Mouse (Mus musculus) ovary, postnatal 36 days (tissue): ENCODE results near the gene Olfr222.
"Not testable (repeated sequence)": the region's sequence is repeated elsewhere in the genome, so short reads cannot be mapped to it uniquely, and the experiment has no call there.

ENCODE experiments used
- DNase-seq: peaks from one replicate; pipeline ENCODE4 v3.0.0; 2022; ENCODE audit warnings: low spot score, mixed read lengths

Olfr222 gene

DNA sequence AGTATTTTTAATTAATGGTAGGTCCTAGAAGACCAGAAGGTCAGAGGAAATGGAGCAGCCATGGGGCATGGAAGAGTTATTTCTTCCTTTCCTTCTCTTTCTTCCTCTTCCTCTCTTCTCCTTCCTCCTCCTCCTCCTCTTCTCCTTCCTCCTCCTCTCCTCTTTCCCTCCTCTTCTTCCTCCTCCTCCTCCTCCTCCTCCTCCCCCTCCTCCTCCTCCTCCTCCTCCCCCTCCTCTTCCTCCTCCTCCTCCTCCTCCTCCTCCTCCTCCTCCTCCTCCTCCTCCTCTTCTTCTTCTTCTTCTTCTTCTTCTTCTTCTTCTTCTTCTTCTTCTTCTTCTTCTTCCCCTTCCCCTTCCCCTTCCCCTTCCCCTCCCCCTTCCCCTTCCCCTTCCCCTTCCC, at the start of gene Olfr222:
Gene Olfr222 (minus strand): TSS at position 101 of the 400 bp plus-strand sequence.
- not testable (repeated sequence) for DNase-seq

DNA sequence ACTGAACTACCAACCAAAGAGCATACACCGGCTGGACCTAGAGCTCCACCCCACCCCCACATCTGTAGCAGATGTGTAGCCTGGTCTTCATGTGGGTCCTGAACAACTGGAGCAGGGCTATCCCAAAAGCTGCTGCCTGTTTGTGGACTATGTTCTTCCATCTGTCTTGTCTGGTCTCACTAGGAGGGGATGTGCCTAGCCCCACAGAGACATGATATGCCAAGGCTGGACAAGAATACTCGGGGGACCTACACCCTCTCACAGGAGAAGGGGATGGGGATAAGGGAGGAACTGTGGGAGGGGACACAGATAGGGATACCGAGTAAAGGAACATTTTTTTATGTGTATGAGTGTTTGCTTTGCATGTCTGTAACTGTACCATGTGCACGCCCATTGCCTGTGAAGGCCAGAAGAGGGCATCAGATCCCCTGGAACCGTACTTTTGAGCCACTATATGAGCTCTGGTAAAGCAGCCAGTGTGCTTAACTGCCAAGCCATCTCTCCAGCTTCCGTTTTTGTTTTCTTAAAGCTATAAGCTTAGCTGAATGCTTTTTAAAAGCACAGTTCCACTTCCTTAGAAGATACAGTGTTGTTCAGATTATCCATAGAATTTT, 48.1 kb upstream of the Olfr222 start:
- DNase-seq = peak; percentile 54

DNA sequence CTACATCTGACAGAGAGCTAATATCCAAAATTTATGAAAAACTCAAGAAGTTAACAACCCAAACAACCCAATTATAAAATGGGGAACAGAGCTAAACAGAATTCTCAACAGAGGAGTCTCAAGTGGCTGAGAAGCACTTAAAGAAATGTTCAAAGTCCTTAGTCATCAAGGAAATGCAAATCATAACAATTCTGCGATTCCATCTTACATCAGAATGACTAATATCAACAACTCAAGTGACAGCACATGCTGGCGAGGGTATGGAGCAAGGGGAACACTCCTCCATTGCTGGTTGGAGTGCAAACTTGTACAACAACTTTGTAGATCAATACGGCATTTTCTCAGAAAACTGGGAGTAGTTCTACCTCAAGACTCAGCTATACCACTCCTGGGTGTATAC, 46.2 kb upstream of the Olfr222 start:
- no peak for DNase-seq

DNA sequence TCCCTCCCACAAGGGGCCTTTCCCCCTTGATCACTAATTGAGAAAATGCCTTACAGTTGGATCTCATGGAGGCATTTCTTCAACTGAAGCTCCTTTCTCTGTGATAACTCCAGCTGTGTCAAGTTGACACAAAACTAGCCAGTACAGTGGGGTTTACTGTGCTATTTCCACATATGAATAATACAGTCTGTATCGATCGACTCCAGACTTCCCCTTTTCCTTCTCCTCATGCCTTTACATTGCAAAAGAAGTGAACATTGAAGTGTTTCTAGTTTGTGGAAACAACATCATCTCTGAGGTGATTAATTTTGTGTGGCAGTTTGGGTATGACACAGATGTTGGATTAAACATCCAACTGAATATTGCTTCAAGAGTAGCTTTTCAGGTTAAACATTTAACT, 41.0 kb upstream of the Olfr222 start:
- DNase-seq = not testable (repeated sequence)

DNA sequence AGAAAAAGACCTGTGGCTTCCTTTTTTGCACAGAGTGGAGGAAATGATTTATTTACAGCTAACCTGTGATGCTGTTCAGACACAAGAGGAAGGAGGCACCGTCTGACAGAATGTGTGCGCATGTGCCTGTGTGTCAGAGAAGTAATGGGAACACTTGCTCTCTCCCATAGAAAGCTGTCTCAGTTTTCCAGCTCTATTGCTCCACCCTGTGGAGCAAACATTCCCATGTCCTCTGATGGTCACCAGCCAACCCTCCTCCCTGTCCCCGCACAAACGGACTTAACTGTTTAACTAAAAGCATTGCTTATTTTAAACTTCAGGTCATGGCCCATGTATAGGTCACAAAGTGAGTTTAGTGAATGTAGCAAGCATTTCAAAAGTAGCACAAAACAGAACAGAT, 38.1 kb upstream of the Olfr222 start:
- DNase-seq = peak; percentile 29

DNA sequence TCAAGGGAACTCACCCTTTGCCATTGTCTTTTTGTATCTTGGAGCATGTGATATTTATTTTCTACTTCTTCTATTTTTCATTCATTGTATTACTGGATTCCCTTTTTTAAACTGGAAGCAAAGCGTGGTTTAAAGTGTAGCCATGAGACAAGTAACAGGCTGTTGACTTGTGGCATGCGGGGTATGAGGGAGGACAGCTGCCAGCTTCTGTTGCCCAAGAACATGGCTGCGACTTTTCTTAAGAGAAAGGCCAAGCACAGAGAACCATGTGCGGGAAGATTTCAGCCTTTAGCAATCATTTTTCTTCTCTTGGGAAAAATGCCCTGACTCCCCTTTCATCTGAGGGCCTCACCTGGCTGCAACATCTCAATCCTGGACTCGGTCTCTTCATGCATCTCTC, 35.6 kb upstream of the Olfr222 start:
- no peak for DNase-seq

DNA sequence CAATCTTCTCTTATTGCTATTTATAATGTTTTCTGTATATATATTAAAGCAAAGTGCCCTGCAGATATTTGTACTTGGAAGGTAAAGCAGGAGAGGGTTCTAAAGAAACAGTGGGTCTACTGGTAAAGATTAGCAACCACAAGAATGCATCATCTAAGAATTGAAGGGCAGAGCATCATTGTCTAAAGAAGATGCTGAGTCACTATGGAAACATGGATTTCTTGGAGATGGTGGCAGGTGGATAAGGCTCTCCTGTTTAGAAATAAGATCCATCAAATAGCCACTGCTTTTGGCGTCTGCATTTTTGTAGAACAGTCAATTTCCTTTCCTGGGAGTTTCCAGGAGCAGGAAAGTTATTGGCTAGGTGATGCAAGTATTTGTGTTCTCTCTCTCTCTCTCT, 26.3 kb upstream of the Olfr222 start:
- DNase-seq = no peak

DNA sequence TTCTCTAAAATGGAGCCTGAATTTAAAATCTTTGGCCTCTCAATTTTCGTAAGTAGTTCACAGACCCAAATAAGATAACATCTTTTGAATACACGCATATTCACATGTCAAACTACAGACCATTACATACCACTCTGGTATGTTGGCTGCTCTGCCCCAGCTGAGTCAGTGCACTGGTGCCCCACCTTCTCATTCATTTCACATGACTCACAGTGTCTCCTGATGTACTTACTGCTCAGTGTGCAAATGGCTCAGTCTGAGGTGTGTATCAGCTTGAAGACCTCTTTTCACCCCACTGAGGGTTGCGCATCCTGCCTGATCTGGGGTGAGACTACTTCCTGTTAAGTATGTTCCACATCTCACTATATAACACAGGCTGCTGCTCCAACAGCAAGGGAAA, 24.8 kb upstream of the Olfr222 start:
- no peak for DNase-seq

DNA sequence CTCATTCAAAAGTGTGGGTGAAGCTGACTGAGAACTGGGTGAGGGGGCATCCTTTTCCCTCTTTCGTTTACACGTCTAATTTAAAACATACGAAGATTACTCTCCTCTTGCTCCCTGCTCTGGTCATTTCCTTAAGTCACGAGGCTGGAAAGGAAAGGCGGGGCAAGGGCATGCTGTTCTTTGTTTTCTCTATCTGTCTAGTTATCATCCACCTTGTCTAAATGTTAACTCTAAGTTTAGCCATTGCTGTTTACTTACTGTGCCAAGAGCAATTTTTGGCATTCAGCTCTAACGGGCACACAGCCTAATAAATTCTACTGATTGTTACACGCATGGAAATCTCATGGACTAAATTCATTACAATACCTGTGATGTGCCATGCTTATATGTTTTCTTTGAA, 23.2 kb upstream of the Olfr222 start:
- no peak for DNase-seq

DNA sequence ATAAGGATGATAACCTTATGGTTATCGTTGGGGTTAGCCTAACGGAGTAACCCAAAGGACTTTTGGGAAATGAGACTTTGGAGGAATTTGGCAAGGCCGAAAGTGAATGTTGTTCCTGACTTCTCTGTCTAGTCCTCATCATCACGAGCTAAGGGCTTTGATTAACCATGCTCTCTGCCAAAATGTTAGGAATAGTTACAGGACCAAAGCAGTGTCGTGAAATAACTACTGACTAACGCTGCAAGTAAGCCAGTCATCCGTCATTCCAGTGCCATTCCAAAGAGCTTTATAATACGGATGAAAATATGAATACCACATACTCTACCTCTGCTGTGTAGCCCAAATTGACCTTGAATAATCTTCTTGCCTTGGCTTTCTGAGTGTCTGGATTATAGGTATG, 20.9 kb upstream of the Olfr222 start:
- no peak for DNase-seq

DNA sequence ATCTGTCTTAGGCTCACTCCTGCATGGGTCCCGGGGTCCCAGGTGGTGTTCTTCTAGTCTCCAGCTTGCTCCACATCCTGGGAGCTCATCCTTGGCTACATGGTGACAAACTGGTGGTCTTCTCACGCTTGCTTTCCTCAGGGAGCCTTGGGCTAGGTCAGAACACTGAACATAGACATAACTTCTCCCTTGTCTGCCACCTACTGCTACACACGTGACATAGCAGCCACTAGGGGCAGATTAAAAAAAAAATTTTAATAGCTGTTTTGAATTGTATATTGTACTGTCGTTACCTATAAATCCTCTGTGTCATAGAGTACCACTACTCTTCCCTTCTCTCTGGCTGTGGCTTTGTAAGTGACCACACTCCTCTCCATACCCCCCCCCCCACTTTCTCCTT, 20.1 kb upstream of the Olfr222 start:
- no peak for DNase-seq

DNA sequence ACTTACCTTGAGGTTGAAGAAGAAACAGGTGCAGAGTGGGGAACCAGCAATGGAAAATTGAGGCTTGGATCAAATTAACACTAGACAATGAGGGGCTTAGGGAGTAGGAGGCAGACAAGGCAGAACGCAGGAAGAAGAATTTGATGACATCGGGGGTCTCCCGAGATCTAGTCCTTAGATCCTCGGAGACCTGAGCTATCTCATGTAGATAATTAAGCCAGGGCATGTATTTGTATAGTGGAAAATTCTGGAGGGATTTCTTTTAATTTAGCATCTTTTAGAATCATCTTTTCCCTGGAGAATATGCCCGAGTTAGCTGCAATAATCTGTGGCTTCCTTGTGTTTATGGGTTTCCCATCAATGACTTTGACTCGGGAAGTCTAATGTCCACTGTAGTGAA, 17.2 kb upstream of the Olfr222 start, which contains the start of gene Olfr223:
Gene Olfr223 (minus strand): TSS at position 101 of the 400 bp plus-strand sequence.
- DNase-seq = no peak

DNA sequence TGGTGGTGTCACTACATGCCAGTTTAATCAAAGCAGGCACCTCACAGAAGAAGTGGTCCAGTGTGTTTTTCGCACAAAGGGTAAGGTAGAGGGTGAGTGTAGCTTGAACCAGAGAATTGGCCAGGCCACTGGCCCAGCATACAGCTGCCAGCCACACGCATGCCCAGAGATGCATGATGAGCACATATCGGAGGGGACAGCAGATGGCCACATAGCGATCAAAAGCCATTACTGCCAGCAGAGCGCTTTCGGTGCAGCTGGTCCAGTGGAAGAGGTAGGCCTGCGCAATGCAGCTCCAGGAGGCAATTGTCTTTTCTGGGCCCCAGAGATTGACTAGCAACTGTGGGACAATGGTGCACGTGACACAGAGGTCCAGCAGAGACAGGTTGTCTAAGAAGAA, 13.5 kb upstream of the Olfr222 start:
- no peak for DNase-seq

DNA sequence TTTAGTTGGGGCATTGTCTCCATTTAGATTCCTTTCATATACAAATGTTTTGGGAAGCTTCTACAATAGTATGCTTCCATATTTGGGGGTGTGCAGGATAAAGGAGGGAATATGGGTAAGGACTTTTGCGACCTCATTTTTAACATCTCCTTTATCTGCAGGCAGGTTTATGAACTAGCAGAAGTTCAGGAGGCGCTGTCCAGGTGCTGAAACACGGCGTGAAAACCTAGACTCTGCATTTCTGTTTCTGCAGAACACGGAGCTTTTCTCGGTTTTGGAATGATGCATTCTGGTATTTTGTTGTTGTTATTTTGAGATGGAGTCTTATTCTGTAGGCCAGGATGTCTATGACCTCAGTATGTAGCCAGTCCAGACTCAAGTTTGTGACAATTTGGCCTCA, 8.5 kb upstream of the Olfr222 start:
- DNase-seq = peak; percentile 32

DNA sequence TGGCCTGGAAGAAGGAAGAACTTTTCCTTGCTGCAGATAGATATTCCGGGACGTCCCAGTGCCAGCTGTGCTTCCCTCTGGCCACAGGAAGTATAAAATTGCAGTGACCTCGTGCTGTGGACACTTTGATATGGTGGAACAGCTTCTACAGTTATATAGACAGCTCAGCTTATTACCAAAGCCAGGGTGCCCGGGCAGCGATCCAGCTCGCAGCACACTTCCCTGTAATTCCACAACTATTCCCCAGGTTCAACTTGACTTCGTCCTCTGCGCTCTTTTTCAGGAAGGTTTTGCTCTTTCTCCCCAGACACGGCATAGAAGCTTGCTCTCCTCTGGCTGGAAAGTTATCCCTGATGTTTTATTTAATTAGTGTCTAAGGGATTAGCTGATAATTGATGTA, 309 bp downstream of the Olfr222 start:
- DNase-seq = no peak

DNA sequence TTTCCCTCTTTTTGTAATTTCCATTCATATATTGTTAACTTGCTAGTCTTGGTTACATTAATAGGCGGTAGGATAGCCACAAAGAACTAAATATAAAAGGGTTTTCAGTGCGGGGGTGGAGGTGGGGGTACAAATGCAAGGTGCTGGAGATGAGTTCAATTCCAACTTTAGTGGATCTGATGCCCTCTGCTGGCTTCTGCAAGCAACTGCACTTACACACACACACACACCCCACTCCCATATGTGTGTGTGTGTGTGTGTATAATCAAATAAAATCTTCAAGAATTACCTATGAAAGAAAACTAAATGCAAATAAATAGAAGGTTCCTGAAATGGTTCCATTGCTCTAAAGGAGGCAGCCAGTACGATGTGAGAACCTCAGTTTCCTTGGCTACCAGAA, 6.7 kb downstream of the Olfr222 start:
- DNase-seq = no peak

DNA sequence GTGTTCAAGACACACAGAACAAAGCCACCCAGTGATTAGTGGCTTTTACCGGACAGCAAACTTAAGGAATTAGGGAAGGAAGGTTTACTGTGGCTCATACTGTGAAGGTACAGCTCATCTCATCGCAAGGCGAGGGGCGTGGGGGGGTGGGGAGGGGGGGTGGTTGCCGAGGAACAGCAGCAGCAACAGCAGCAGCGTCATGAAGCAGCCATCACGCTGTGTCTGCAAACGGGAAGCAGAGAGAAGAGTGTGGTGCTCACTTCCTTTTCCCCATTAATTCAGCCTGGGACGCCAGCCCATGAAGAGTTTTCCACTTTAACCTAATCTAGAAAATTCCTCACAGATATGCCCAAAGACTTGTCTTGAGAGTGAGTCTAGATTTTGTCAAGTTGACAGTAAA, 13.2 kb downstream of the Olfr222 start:
- DNase-seq = no peak

DNA sequence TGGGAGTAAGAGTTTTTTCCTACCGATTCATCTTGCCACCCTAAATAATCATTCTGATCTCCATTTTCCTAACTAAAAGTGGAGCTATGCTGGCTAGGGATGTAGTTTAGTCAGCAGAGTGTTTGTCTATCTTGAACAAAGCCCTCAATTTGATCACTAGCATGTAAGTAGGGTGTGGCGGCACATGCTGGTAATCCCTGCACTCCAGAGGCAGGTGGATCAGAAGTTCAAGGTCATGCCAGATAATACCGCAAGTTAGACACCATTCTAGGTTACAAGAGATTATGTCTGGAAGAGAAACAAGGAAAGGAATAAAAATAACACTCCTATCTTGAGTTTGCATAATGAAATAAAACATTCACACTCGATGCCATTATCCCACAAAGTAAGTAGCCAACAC, 13.7 kb downstream of the Olfr222 start:
- DNase-seq = no peak

DNA sequence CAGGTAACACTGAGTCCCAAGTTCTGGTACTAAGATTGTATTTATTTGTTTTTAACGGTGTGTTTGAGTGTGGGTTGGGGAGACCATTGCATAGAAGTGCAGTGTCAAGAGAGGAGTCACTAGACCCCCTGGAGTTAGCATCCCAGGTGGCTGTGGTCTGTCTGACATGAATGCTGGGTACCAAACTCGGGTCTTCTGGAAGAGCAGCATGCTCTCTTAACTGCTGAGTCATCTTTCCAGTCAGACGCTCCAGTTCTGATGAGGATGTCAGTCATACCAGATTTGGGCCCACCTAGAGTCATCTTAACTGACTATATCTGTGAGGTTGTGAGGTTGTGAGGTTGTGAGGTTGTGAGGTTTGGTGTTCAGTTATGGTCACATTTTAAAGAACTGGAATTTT, 15.1 kb downstream of the Olfr222 start:
- no peak for DNase-seq

DNA sequence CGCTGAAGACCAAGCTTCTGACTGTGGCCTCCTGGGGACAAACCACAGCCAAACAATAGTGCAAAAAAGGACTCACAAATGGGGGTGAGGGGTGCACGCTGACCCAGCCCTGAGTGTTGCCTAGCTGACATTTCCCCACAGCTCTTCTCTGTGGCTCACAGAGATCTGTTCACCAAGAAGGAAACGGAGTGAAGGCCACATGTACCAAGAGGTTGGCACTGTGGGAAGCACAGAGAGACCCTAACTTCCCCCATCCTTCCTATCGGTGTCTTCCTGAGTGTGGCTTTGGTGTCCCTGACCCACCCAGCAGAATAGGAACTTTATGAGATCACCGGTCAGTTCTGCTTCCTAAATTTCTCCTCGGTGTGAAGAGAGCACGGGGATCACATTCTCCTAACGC, 21.5 kb downstream of the Olfr222 start:
- no peak for DNase-seq

DNA sequence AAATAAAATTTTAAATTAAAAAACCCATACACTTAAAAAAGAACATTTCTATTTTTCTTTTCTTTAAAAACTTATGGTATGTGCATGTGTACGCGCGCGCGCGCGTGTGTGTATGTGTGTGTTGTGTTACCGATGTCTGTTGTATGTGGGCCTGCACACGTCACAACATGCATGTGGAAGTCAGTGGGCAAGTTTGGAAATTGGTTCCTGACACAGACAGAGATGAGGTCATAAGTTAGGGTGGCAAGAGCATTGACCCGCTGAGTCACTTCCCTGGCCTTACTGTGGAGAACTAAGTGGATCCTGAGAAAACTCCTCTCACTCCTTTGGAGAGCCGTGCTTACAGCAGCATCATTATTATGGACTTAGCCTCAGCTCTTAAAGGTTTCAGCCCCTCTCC, 21.9 kb downstream of the Olfr222 start:
- no peak for DNase-seq

DNA sequence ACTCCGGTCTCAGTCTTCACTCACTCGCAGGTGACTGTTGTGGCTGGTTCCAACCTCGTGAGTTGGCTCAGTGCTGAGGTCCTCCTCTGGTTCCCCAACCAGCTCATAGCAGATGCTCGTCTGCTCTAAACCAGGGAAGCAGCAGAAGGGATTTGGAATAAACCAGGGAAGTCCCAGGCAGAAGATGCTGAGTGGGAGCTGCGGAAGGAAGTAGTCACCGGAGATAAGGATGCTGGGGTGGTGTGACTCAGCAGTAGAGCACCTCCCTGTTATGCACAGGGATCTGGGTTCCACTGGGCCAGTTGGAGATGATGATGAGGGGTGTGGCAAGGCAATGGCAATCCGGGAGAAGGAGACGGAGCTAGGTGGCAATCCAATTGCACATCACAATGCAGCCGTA, 32.0 kb downstream of the Olfr222 start:
- no peak for DNase-seq

DNA sequence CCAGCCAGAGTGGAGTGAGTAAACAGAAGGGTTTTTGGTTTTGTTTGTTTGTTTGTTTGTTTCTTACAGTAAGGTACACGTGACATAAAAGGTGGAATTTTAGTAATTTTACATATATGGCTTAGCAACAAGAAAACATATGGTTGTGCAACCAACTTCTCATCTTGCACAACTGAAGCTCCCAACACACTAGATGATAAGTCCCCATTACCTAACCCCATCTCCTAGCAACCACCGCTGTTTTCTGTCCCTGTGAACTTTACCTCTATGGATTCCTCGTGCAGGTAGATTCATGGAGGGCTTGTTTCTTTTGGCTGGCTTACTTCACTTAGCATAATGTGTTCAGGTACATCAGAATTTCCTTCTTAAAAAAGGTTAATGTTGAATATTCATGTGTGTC, 32.7 kb downstream of the Olfr222 start:
- no peak for DNase-seq

DNA sequence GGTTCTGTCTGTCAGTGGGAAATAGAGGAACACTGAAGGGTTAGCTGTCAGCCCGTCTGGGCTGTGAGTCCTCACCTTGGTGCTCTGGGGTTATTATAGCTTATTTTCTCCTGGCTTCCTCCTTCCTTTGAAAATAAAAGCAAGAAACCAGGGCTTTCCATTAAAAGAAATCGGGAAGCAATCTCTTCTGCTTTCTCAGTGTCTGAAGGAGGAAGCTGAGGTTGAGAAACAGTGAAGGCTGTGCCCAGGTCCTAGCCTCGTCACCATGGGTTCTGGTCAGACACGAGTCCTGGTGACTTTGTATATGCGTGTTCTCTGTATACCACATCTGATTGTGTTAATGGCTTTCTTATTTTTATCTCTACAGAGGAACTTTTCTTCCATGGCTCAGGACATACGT, 33.6 kb downstream of the Olfr222 start:
- no peak for DNase-seq

DNA sequence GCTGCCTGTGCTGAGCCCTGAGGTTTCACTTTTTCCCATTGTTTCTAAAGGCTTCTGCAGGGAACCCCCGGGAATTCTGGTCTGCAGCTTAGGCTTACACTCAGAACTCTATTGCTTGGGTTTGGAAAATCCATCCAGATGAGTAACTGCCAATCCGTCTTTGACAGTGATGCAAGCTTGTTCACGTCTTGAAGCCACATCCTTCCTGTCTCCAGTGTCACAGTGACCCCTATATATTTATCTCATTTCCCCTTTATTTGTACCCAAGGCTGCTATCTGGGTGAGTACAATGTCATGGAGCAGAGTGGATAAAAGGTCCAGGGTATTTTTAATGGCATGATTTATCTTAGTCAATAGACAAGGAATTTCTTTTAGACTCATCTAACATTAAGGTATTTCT, 34.7 kb downstream of the Olfr222 start, which contains the start of gene Nlrp3:
Gene Nlrp3 (plus strand): TSS at position 245 of the 400 bp plus-strand sequence.
- no peak for DNase-seq
